Mouse (Mus musculus) small intestine, adult 2 months (tissue): Measurements from ENCODE around the gene Pde3a.

Experiments used
- CTCF ChIP-seq: fragments of 200-500 bp; IDR thresholded peaks from 2 replicates; pipeline ENCODE4 v1.5.1; 2012; ENCODE audit warnings: low read depth, mild to moderate bottlenecking, control low read depth, inconsistent platforms, low read length, moderate library complexity, mixed read lengths; ENCODE audit not compliant: insufficient replicate concordance, insufficient read length; ENCODE audit errors: extremely low read depth
- POLR2A ChIP-seq: fragments of 200-500 bp; IDR thresholded peaks from 2 replicates; pipeline ENCODE4 v1.6.1; 2012; ENCODE audit warnings: low read depth, mild to moderate bottlenecking, control low read depth, inconsistent platforms, low read length, moderate library complexity

DNA sequence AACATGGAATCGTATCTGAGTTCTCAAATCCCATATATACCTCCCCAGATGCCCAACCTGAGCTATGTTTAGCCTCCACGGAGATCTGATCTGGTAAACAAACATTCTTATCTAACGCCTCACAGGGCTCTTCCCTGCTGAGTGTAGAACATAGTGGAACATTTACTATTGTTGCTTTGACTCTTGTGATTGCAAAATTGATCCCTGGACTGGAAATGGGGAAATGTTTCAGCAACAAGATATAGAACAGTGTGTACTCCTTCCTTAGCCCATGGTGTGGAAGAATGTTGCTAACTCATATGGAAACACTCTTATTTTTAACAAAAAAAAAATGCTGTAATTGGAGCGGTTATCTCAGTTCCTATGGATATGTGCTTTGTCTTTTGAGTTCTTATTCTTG, 98.8 kb downstream of the Pde3a start:
- no peak for TF ChIP-seq CTCF
- TF ChIP-seq POLR2A = no peak
